Mouse (Mus musculus) embryonic facial prominence, embryonic 12.5 days (tissue): Measurements from ENCODE around the gene Lyz2. TPM values are rescaled to one million over a fixed set of nuclear protein-coding genes. Genes with fewer than 3 reads are reported as not detected.

ENCODE experiments used
- ATAC-seq: fragments of 200-750 bp; cut with Nextera tagmentation; 2 replicates; pipeline ENCODE4 v1.8.0; 2017; ENCODE audit not compliant: insufficient number of reproducible peaks, insufficient read depth, low FRiP score, low TSS enrichment
- H3K27ac ChIP-seq: fragments of 300-500 bp; sonication (generic); 2 replicates; pipeline ENCODE4 v1.5.1; 2016; ENCODE audit warnings: mild to moderate bottlenecking
- H3K27me3 ChIP-seq: fragments of 300-500 bp; sonication (generic); 2 replicates; pipeline ENCODE4 v1.6.1; 2016; ENCODE audit warnings: mild to moderate bottlenecking, moderate library complexity
- H3K36me3 ChIP-seq: fragments of 300-500 bp; sonication (generic); 2 replicates; pipeline ENCODE4 v1.6.1; 2016; ENCODE audit warnings: mild to moderate bottlenecking
- H3K4me1 ChIP-seq: fragments of 300-500 bp; sonication (generic); 2 replicates; pipeline ENCODE4 v1.6.1; 2016
- H3K4me2 ChIP-seq: fragments of 300-500 bp; sonication (generic); replicated peaks from 2 replicates; pipeline ENCODE4 v1.6.1; 2016; ENCODE audit warnings: mild to moderate bottlenecking, moderate library complexity
- H3K4me3 ChIP-seq: fragments of 300-500 bp; sonication (generic); 2 replicates; pipeline ENCODE4 v1.5.1; 2016; ENCODE audit warnings: mild to moderate bottlenecking
- H3K9ac ChIP-seq: fragments of 300-500 bp; sonication (generic); 2 replicates; pipeline ENCODE4 v1.6.1; 2016; ENCODE audit warnings: mild to moderate bottlenecking, moderate library complexity
- H3K9me3 ChIP-seq: fragments of 300-500 bp; sonication (generic); 2 replicates; pipeline ENCODE4 v1.6.1; 2016; ENCODE audit warnings: mild to moderate bottlenecking, moderate library complexity
- WGBS: fragments of 180-500 bp; shearing (Covaris S2); methylation state at CpG from one replicate; pipeline ENCODE4 v1.1.7; 2016; 5-methylcytosine and 5-hydroxymethylcytosine counted together
- polyA plus RNA-seq: library from polyadenylated mRNA; unstranded; fragments of >200 nt; fragmentation: Nextera tagmentation; extraction: Ambion mirVana; gene quantifications from 2 replicates; pipeline ENCODE4 v1.2.1, GENCODE M21; 2016

Gene Lyz2
- 19.5 and 19.6 TPM in 2 replicates for polyA plus RNA-seq

DNA sequence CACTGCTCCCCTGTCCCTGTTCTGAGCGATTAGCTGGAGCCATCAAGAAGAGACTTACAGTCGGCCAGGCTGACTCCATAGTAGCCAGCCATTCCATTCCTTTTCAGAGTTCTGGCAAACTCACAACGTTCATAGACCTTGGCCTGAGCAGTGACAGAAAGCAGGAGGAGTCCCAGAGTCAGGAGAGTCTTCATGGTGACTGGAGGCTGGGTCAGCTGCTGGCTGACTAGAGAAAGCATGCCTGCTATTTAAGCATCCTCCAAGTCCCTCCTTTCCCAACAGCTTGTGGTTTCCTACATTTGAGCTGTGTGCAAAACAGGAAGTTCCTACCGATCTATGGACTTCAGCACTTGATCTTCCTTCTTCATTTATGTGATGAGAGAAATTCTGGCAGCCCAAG, at the start of gene Lyz2:
Gene Lyz2, minus strand, starts transcription at position 273 of the 400 bp plus-strand sequence.
- no peak for ATAC-seq
- Histone ChIP-seq H3K4me3 (no peak within 1 kb of the TSS), H3K27me3 (no peaks in the 10 kb centered on the region; the same call in 1 of the 2 replicates), H3K36me3 (no peaks in the 10 kb centered on the region), H3K9me3 (no peaks in the 10 kb centered on the region), H3K9ac (no peak within 1 kb of the TSS), H3K27ac (no peak within 1 kb of the TSS), H3K4me1 (no peaks in the 10 kb centered on the region), H3K4me2 (no peak within 1 kb of the TSS)
- 62% methylated on average over 4 of the region's 4 CpGs for WGBS

GRCm38 (mm10) chr10:117330521-117330920, 48.4 kb upstream of the Lyz2 start:
- H3K27me3 ChIP-seq: no peaks in the 10 kb centered on the region
- 85% methylated on average over 5 of the region's 5 CpGs for WGBS
- ATAC-seq: no peak

DNA sequence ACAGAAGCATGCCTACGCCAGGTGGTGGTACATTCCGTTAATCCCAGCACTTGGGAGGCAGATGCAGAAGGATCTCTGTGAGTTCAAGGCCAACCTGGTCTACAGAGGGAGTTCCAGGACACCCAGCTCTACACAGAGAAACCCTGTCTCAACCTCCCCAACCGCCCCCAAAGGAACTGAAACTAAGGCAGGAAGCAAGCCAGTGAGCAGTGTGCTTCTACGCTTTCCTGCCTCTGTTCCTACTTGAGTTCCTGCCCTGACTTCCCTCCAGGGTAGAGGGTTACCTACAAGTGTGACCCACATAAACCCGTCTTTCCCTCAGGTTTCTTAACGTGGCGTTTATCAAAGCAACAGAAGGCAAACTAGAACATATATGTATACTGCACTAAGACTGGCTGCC, 41.7 kb upstream of the Lyz2 start:
- ATAC-seq: no peak
- Histone ChIP-seq H3K4me2 (no peak overlapping the region), H3K4me1 (no peaks in the 10 kb centered on the region), H3K9me3 (no peaks in the 10 kb centered on the region), H3K4me3 (no peak overlapping the region), H3K27ac (no peak overlapping the region), H3K9ac (no peak overlapping the region), H3K27me3 (no peaks in the 10 kb centered on the region), H3K36me3 (no peaks in the 10 kb centered on the region)
- 83% methylated on average over 7 of the region's 7 CpGs for WGBS

More at GRCm38 (mm10) chr10:117330521-117330920, 48.4 kb upstream of the Lyz2 start:
- H3K9ac ChIP-seq: no peak overlapping the region
- no peaks in the 10 kb centered on the region for H3K4me1 ChIP-seq
- no peak overlapping the region for H3K4me3 ChIP-seq
- no peaks in the 10 kb centered on the region for H3K36me3 ChIP-seq
- no peak overlapping the region for H3K27ac ChIP-seq
- no peaks in the 10 kb centered on the region for H3K9me3 ChIP-seq
- H3K4me2 ChIP-seq: no peak overlapping the region

GRCm38 (mm10) chr10:117322630-117323029, 40.5 kb upstream of the Lyz2 start:
- WGBS: 94% methylated on average over 5 of the region's 5 CpGs
- Histone ChIP-seq H3K27ac (no peak overlapping the region), H3K4me2 (no peak overlapping the region), H3K9ac (no peak overlapping the region), H3K27me3 (no peaks in the 10 kb centered on the region), H3K4me3 (no peak overlapping the region), H3K36me3 (no peaks in the 10 kb centered on the region), H3K4me1 (no peaks in the 10 kb centered on the region), H3K9me3 (no peaks in the 10 kb centered on the region)
- no peak for ATAC-seq

DNA sequence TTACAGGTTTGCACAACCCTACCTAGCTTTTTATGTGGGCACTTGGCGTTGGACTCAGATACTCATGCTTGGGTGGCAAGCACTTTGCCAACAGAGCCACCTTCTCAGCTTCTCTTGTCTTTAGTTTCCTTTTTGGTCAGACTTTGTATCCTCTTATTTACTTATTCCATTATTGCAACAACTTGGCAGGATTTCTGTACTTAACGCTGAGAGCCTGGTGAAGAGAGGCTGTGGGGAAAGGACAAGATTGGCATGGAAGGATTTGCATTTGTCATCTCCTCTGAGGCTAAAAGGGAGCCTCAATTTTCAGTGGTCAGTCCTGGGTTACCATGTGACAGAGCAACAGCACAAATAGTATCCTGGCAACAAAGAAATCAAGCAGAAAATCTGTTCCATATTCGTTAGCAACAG, 38.5 kb upstream of the Lyz2 start:
- Histone ChIP-seq H3K27me3 (no peaks in the 10 kb centered on the region), H3K4me2 (no peak overlapping the region), H3K36me3 (no peaks in the 10 kb centered on the region), H3K9ac (no peak overlapping the region), H3K9me3 (no peaks in the 10 kb centered on the region), H3K4me3 (no peak overlapping the region), H3K27ac (no peak overlapping the region), H3K4me1 (no peaks in the 10 kb centered on the region)
- WGBS: 82% methylated on average over 3 of the region's 3 CpGs
- no peak for ATAC-seq

- H3K9me3 ChIP-seq: no peaks in the 10 kb centered on the region
- no peak overlapping the region for H3K9ac ChIP-seq
- no peak overlapping the region for H3K27ac ChIP-seq
- H3K4me1 ChIP-seq: no peaks in the 10 kb centered on the region
- WGBS: 86% methylated on average over 11 of the region's 11 CpGs
- H3K4me3 ChIP-seq: no peak overlapping the region
- ATAC-seq: 0 out of 2 replicates have a peak, but pooled peaks have one; percentile 22
- H3K27me3 ChIP-seq: no peaks in the 10 kb centered on the region
- H3K4me2 ChIP-seq: no peak overlapping the region
- no peaks in the 10 kb centered on the region for H3K36me3 ChIP-seq
Measured at GRCm38 (mm10) chr10:117316391-117316790, 34.3 kb upstream of the Lyz2 start.

DNA sequence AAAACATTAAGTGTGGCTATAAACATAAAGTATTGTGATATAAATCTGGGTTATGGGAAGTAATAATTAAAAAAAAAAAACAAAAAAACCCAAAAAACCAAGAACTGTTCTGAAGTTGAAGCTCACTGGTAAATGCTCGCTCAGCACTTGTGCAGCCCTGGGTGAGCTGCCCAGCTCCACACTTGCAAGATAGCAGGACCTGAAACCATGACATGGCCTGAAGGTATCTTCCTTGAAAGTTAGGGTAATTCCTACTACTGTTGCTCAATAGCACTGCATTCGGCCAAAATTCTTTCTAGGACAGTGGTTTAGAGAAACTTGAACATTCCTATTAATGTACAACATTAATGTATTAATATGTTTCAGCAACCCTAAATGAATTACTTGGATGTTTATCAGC, 31.0 kb upstream of the Lyz2 start:
- WGBS: 92% methylated on average over 2 of the region's 2 CpGs
- no peak overlapping the region for H3K27ac ChIP-seq
- H3K27me3 ChIP-seq: no peaks in the 10 kb centered on the region
- H3K4me1 ChIP-seq: no peaks in the 10 kb centered on the region
- H3K9me3 ChIP-seq: no peaks in the 10 kb centered on the region
- H3K9ac ChIP-seq: no peak overlapping the region
- no peaks in the 10 kb centered on the region for H3K36me3 ChIP-seq
- H3K4me3 ChIP-seq: no peak overlapping the region
- ATAC-seq: no peak
- no peak overlapping the region for H3K4me2 ChIP-seq

GRCm38 (mm10) chr10:117312168-117312567, 30.0 kb upstream of the Lyz2 start:
- Histone ChIP-seq H3K9me3 (no peaks in the 10 kb centered on the region), H3K9ac (no peak overlapping the region), H3K4me1 (no peaks in the 10 kb centered on the region), H3K27ac (no peak overlapping the region), H3K27me3 (no peaks in the 10 kb centered on the region), H3K36me3 (no peaks in the 10 kb centered on the region), H3K4me3 (no peak overlapping the region), H3K4me2 (no peak overlapping the region)
- WGBS: 88% methylated on average over 8 of the region's 8 CpGs
- no peak for ATAC-seq

GRCm38 (mm10) chr10:117304371-117304770, 22.2 kb upstream of the Lyz2 start:
- WGBS: 92% methylated on average over 5 of the region's 5 CpGs

GRCm38 (mm10) chr10:117301688-117302087, 19.6 kb upstream of the Lyz2 start:
- H3K9me3 ChIP-seq: no peaks in the 10 kb centered on the region
- H3K27me3 ChIP-seq: no peaks in the 10 kb centered on the region
- no peak overlapping the region for H3K27ac ChIP-seq
- no peak for ATAC-seq
- H3K4me3 ChIP-seq: no peak overlapping the region
- no peaks in the 10 kb centered on the region for H3K4me1 ChIP-seq
- WGBS: 75% methylated on average over 1 of the region's 1 CpGs
- H3K36me3 ChIP-seq: no peaks in the 10 kb centered on the region
- no peak overlapping the region for H3K9ac ChIP-seq
- no peak overlapping the region for H3K4me2 ChIP-seq

More at GRCm38 (mm10) chr10:117304371-117304770, 22.2 kb upstream of the Lyz2 start:
- no peaks in the 10 kb centered on the region for H3K36me3 ChIP-seq
- H3K9me3 ChIP-seq: no peaks in the 10 kb centered on the region
- H3K4me2 ChIP-seq: no peak overlapping the region
- no peaks in the 10 kb centered on the region for H3K27me3 ChIP-seq
- H3K9ac ChIP-seq: no peak overlapping the region
- H3K4me1 ChIP-seq: no peaks in the 10 kb centered on the region
- ATAC-seq: no peak
- no peak overlapping the region for H3K27ac ChIP-seq
- H3K4me3 ChIP-seq: no peak overlapping the region

GRCm38 (mm10) chr10:117299901-117300520, 17.9 kb upstream of the Lyz2 start:
- Histone ChIP-seq H3K27ac (no peak overlapping the region), H3K4me3 (no peak overlapping the region)

GRCm38 (mm10) chr10:117299106-117299505, 17.0 kb upstream of the Lyz2 start:
- H3K4me1 ChIP-seq: no peaks in the 10 kb centered on the region
- WGBS: 90% methylated on average over 4 of the region's 4 CpGs
- no peaks in the 10 kb centered on the region for H3K36me3 ChIP-seq
- no peaks in the 10 kb centered on the region for H3K27me3 ChIP-seq
- no peak overlapping the region for H3K27ac ChIP-seq
- no peak overlapping the region for H3K4me2 ChIP-seq
- no peaks in the 10 kb centered on the region for H3K9me3 ChIP-seq
- ATAC-seq: no peak
- H3K4me3 ChIP-seq: no peak overlapping the region
- no peak overlapping the region for H3K9ac ChIP-seq

More at GRCm38 (mm10) chr10:117299901-117300520, 17.9 kb upstream of the Lyz2 start:
- H3K27me3 ChIP-seq: no peaks in the 10 kb centered on the region
- no peaks in the 10 kb centered on the region for H3K9me3 ChIP-seq
- H3K4me1 ChIP-seq: no peaks in the 10 kb centered on the region
- H3K9ac ChIP-seq: no peak overlapping the region
- no peak for ATAC-seq
- WGBS: 87% methylated on average over 5 of the region's 5 CpGs
- no peak overlapping the region for H3K4me2 ChIP-seq
- H3K36me3 ChIP-seq: no peaks in the 10 kb centered on the region
